Mouse (Mus musculus) embryonic facial prominence, embryonic 10.5 days (tissue): ENCODE measurements around the gene Bri3. TPM values are rescaled to one million over a fixed set of nuclear protein-coding genes. Genes with fewer than 3 reads are reported as not detected.
"Not testable (repeated sequence)": the region's sequence is repeated elsewhere in the genome, so short reads cannot be mapped to it uniquely, and the experiment has no call there.

Source experiments
- DNase-seq: peaks from one replicate; pipeline ENCODE4 v3.0.0-alpha.2; 2017; ENCODE audit warnings: low spot score
- H3K27ac ChIP-seq: fragments of 300-500 bp; sonication (generic); replicated peaks from 2 replicates; pipeline ENCODE4 v1.5.1; 2016; ENCODE audit warnings: mild to moderate bottlenecking
- H3K27me3 ChIP-seq: fragments of 300-500 bp; sonication (generic); replicated peaks from 2 replicates; pipeline ENCODE4 v1.6.1; 2016; ENCODE audit warnings: low read depth, mild to moderate bottlenecking; ENCODE audit not compliant: poor library complexity, severe bottlenecking
- H3K36me3 ChIP-seq: fragments of 300-500 bp; sonication (generic); replicated peaks from 2 replicates; pipeline ENCODE4 v1.6.1; 2016; ENCODE audit warnings: mild to moderate bottlenecking, moderate library complexity
- H3K4me1 ChIP-seq: fragments of 300-500 bp; sonication (generic); 2 replicates; pipeline ENCODE4 v1.6.1; 2016
- H3K4me3 ChIP-seq: fragments of 300-500 bp; sonication (generic); 2 replicates; pipeline ENCODE4 v1.5.1; 2016; ENCODE audit warnings: mild to moderate bottlenecking, moderate library complexity
- H3K9me3 ChIP-seq: fragments of 300-500 bp; sonication (generic); 2 replicates; pipeline ENCODE4 v1.6.1; 2016; ENCODE audit warnings: mild to moderate bottlenecking
- WGBS: fragments of 180-500 bp; shearing (Covaris S2); methylation state at CpG from one replicate; pipeline ENCODE4 v1.1.7; 2016; 5-methylcytosine and 5-hydroxymethylcytosine counted together
- polyA plus RNA-seq: library from polyadenylated mRNA; unstranded; fragments of >200 nt; fragmentation: Nextera tagmentation; extraction: Ambion mirVana; gene quantifications from 2 replicates; pipeline ENCODE4 v1.2.1, GENCODE M21; 2016

Gene Bri3
- polyA plus RNA-seq, 1 experiment from 2014 or later = 119 TPM

- Histone ChIP-seq H3K4me3 (peak overlapping the region; percentile 75), H3K9me3 (no peaks in the 10 kb centered on the region), H3K27me3 (peaks cover 27% of the 10 kb centered on the region; the same call in 1 of the 2 replicates), H3K27ac (peak overlapping the region; percentile 32; the same call in 1 of the 2 replicates), H3K4me1 (peaks cover 21% of the 10 kb centered on the region), H3K36me3 (no peaks in the 10 kb centered on the region)
- DNase-seq = no peak
- 6% methylated on average over 10 of the region's 10 CpGs for WGBS
Measured at GRCm38 (mm10) chr5:144358592-144358917, 114.3 kb downstream of the Bri3 start.

- H3K36me3 ChIP-seq = no peaks in the 10 kb centered on the region
- H3K4me3 ChIP-seq = no peak overlapping the region
- no peak overlapping the region for H3K27ac ChIP-seq
- no peaks in the 10 kb centered on the region for H3K9me3 ChIP-seq
- no peak for DNase-seq
- 80% methylated on average over 6 of the region's 6 CpGs for WGBS
- peaks cover 21% of the 10 kb centered on the region for H3K4me1 ChIP-seq
- H3K27me3 ChIP-seq = peaks cover 27% of the 10 kb centered on the region; the same call in 1 of the 2 replicates
Measured at GRCm38 (mm10) chr5:144359886-144360285, 115.6 kb downstream of the Bri3 start.

GRCm38 (mm10) chr5:144360346-144360745 is 116.1 kb downstream of the Bri3 start:
- H3K36me3 ChIP-seq = no peaks in the 10 kb centered on the region
- peaks cover 21% of the 10 kb centered on the region for H3K4me1 ChIP-seq
- WGBS = 70% methylated on average over 6 of the region's 6 CpGs
- no peak overlapping the region for H3K27ac ChIP-seq
- H3K27me3 ChIP-seq = peaks cover 27% of the 10 kb centered on the region; the same call in 1 of the 2 replicates
- DNase-seq = no peak
- no peaks in the 10 kb centered on the region for H3K9me3 ChIP-seq
- H3K4me3 ChIP-seq = no peak overlapping the region

- DNase-seq = no peak
- Histone ChIP-seq H3K27me3 (0 out of 2 replicates have a peak, but pooled peaks cover 3% of the 10 kb centered on the region), H3K4me3 (no peak overlapping the region), H3K9me3 (no peaks in the 10 kb centered on the region), H3K27ac (no peak overlapping the region), H3K4me1 (no peaks in the 10 kb centered on the region), H3K36me3 (no peaks in the 10 kb centered on the region)
- 91% methylated on average over 11 of the region's 11 CpGs for WGBS
Measured at GRCm38 (mm10) chr5:144364680-144365357, 120.6 kb downstream of the Bri3 start.

- not testable (repeated sequence) for H3K9me3 ChIP-seq, H3K4me1 ChIP-seq, DNase-seq, H3K27ac ChIP-seq, H3K27me3 ChIP-seq, H3K36me3 ChIP-seq, H3K4me3 ChIP-seq
- WGBS = 83% methylated on average over 6 of the region's 6 CpGs
Measured at GRCm38 (mm10) chr5:144366551-144366950, 122.3 kb downstream of the Bri3 start.

GRCm38 (mm10) chr5:144368661-144369205 is 124.5 kb downstream of the Bri3 start:
- peaks cover 9% of the 10 kb centered on the region for H3K4me1 ChIP-seq
- H3K27ac ChIP-seq = no peak overlapping the region
- no peaks in the 10 kb centered on the region for H3K9me3 ChIP-seq
- H3K36me3 ChIP-seq = no peaks in the 10 kb centered on the region
- DNase-seq = no peak
- no peaks in the 10 kb centered on the region for H3K27me3 ChIP-seq
- H3K4me3 ChIP-seq = no peak overlapping the region
- WGBS = 87% methylated on average over 9 of the region's 9 CpGs

GRCm38 (mm10) chr5:144370986-144371385 is 126.7 kb downstream of the Bri3 start:
- no peak overlapping the region; the same call in 1 of the 2 replicates for H3K27ac ChIP-seq
- no peaks in the 10 kb centered on the region for H3K36me3 ChIP-seq
- peaks cover 9% of the 10 kb centered on the region for H3K4me1 ChIP-seq
- no peaks in the 10 kb centered on the region for H3K9me3 ChIP-seq
- WGBS = 2% methylated on average over 6 of the region's 6 CpGs
- no peak overlapping the region for H3K4me3 ChIP-seq
- H3K27me3 ChIP-seq = no peaks in the 10 kb centered on the region
- peak; percentile 65 for DNase-seq

- WGBS = 65% methylated on average over 2 of the region's 2 CpGs
- H3K9me3 ChIP-seq = no peaks in the 10 kb centered on the region; the same call in 1 of the 2 replicates
- H3K27me3 ChIP-seq = no peaks in the 10 kb centered on the region
- no peaks in the 10 kb centered on the region for H3K36me3 ChIP-seq
- H3K27ac ChIP-seq = no peak overlapping the region
- DNase-seq = no peak
- H3K4me3 ChIP-seq = no peak overlapping the region
- H3K4me1 ChIP-seq = peaks cover 9% of the 10 kb centered on the region
Measured at GRCm38 (mm10) chr5:144372177-144372576, 127.9 kb downstream of the Bri3 start.

GRCm38 (mm10) chr5:144372885-144373284 is 128.6 kb downstream of the Bri3 start:
- H3K4me3 ChIP-seq = no peak overlapping the region
- DNase-seq = no peak
- H3K27me3 ChIP-seq = no peaks in the 10 kb centered on the region
- H3K9me3 ChIP-seq = no peaks in the 10 kb centered on the region; the same call in 1 of the 2 replicates
- no peak overlapping the region for H3K27ac ChIP-seq
- no peaks in the 10 kb centered on the region for H3K36me3 ChIP-seq
- peaks cover 9% of the 10 kb centered on the region for H3K4me1 ChIP-seq
- WGBS = 88% methylated on average over 2 of the region's 2 CpGs

GRCm38 (mm10) chr5:144379431-144379830 is 135.2 kb downstream of the Bri3 start:
- H3K9me3 ChIP-seq = no peaks in the 10 kb centered on the region; the same call in 1 of the 2 replicates
- no peaks in the 10 kb centered on the region for H3K4me1 ChIP-seq
- no peak overlapping the region for H3K4me3 ChIP-seq
- no peak overlapping the region for H3K27ac ChIP-seq
- H3K36me3 ChIP-seq = no peaks in the 10 kb centered on the region
- 90% methylated on average over 4 of the region's 4 CpGs for WGBS
- H3K27me3 ChIP-seq = no peaks in the 10 kb centered on the region
- no peak for DNase-seq

GRCm38 (mm10) chr5:144380689-144381088 is 136.5 kb downstream of the Bri3 start:
- Histone ChIP-seq H3K4me1 (no peaks in the 10 kb centered on the region), H3K27ac (no peak overlapping the region), H3K27me3 (no peaks in the 10 kb centered on the region), H3K9me3 (peaks cover 4% of the 10 kb centered on the region; the same call in 1 of the 2 replicates), H3K4me3 (no peak overlapping the region), H3K36me3 (no peaks in the 10 kb centered on the region)
- WGBS = 88% methylated on average over 7 of the region's 7 CpGs
- DNase-seq = no peak

GRCm38 (mm10) chr5:144381782-144382181 is 137.5 kb downstream of the Bri3 start:
- H3K9me3 ChIP-seq = peaks cover 4% of the 10 kb centered on the region; the same call in 1 of the 2 replicates
- no peak overlapping the region for H3K4me3 ChIP-seq
- no peak overlapping the region for H3K27ac ChIP-seq
- 82% methylated on average over 3 of the region's 3 CpGs for WGBS
- H3K36me3 ChIP-seq = no peaks in the 10 kb centered on the region
- DNase-seq = no peak
- no peaks in the 10 kb centered on the region for H3K4me1 ChIP-seq
- H3K27me3 ChIP-seq = no peaks in the 10 kb centered on the region

- Histone ChIP-seq H3K4me1 (no peaks in the 10 kb centered on the region), H3K36me3 (no peaks in the 10 kb centered on the region), H3K27me3 (no peaks in the 10 kb centered on the region), H3K27ac (no peak overlapping the region), H3K4me3 (no peak overlapping the region), H3K9me3 (peaks cover 4% of the 10 kb centered on the region; the same call in 1 of the 2 replicates)
- DNase-seq = no peak
- 72% methylated on average over 3 of the region's 3 CpGs for WGBS
Measured at GRCm38 (mm10) chr5:144383936-144384335, 139.7 kb downstream of the Bri3 start.
